Mouse (Mus musculus) regulatory T cell (primary cell): ENCODE data around the gene Gm5136.

Experiments
- in situ Hi-C: fragments of 300-600 bp; cut with MboI, MseI; formaldehyde crosslinking; loops from one replicate; pipeline ENCODE4 v1.15.1; 2025; ENCODE audit warnings: high pct_unique_total_duplicates

The Gm5136 gene

DNA sequence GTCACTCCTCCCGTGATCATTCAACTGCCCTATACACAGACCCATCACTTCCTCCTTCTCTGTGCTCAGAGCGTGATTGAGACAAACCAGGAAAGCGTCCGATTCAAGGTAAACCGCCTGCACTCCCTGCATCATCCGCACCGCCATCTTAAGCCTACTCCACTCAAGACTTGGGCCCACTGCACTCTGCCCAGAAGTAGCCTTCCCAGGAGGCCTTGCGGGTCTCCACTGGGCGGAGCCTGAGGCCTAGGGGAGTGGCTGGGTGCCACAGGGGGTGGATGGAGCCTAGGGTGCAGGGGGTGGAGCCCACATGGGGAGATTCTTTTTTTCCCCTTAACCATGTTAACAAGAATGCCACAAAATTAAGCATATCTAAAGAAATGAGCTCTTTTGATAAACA is at the start of gene Gm5136:
Gm5136 (minus strand) TSS at position 215 of the 400 bp plus-strand sequence.
- in situ Hi-C loops, result no loop called here

DNA sequence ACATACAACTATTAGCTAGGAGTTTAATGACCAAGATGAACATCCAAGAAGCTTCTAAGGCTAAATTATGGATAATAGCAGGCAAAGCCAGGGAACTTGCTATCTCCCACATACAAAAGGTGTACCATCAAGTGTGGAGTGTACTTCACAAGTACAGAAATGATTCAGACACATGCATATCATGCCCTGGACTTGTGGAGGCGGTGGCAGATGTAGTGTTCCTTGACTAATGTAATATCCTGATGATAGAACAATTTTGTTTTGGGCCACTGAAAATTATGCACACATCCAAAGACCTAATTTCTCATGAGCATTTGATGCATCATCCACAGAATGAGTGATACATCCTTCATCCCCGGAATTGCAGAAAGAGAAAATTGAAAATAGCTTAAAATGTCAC is 43.8 kb upstream of the Gm5136 start:
- in situ Hi-C loops, result no loop called here

DNA sequence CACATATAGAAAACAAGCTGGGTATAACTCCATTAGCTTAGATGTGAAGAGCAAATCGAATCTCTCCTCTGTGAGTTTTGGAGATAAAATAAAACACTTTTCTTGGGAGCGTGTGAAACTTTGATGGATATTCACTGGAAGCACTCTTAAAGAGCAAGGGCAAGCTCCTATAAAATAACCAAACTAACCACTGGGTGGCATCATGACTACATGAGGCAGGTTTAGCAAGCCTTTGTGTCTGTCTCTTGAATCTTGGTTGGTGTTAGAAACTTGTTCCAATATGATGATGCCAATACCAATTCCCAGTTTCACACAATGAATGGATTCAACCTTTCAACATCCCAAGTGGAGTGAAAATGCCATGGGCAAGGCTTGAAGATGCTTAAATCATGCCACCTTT is 34.0 kb upstream of the Gm5136 start:
- in situ Hi-C loops, result no loop called here

DNA sequence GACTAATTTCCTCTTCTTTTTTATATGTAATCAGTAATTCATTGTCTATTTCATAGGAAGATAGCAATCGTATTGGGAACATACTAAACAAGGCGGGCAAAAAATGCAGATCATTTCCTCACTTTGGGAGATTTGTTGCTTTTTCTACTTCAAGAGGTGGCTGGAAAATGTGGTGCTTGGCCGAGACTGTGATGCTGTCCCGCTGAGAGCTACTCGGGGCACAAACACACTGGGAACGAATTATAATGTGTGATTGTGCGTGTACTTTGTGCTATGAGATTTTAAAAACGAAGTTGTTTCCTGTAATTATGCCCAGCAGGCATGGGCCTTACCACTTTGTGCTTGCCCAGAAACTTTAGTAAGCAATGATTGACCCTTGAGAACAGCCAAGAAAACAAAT is 29.0 kb upstream of the Gm5136 start:
- in situ Hi-C loops, result no loop called here

DNA sequence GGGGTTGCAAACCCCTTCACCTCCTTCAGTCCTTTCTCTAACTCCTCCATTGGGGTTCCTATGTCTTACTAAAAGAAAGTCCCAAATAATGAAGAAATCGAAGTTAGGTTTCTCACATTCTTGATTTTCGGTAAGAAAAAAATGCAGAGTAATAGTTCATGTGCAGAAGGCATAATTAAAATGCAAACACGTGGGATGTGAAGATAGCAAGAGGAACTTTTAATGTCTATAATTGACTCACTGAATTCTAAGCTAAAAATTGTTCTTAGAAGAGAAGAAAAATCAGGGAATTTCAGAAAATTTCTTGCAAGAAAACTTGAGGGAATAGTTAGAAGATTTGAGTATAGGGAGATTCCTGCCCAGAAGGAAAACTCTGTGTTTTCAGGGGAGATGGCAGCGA is 26.4 kb upstream of the Gm5136 start:
- in situ Hi-C loops, result no loop called here

DNA sequence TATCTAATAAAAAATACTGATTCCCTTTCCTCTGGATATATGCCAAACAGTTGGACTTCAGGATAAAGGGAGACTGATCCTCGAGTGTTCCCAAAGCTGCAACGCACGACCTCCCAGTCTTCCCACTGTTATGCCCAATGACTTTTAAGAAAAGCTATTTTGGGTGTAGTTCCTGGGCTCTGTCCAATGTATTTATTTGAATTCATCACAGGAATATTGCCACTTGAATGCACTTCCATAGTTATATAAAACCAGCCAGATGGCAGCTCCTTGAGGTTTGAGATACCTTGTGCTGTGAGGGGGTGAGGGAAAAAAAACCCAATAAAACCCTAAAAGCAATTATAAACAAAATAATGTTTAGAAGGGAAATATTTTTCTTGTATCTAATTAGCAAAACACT is 24.9 kb upstream of the Gm5136 start:
- in situ Hi-C loops, result no loop called here

DNA sequence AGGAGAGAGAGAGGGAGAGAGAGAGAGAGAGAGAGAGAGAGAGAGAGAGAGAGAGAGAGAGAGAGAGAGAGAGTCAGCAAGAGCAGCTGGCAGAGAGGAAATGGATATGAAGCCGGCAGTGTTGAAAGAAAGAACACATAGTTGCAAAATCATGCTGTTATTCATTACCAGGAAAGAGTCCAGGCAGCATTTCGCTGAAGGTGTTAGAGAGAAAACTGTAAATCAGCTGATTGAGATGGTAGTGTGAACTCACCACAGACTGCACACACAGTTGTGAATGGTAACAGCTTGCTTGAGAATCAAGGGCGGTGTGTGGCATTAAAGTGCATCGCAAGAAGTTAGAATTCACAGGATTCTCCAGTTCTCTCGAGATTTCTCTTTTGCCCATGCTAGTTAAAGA is 10.6 kb upstream of the Gm5136 start:
- in situ Hi-C loops, result no loop called here

DNA sequence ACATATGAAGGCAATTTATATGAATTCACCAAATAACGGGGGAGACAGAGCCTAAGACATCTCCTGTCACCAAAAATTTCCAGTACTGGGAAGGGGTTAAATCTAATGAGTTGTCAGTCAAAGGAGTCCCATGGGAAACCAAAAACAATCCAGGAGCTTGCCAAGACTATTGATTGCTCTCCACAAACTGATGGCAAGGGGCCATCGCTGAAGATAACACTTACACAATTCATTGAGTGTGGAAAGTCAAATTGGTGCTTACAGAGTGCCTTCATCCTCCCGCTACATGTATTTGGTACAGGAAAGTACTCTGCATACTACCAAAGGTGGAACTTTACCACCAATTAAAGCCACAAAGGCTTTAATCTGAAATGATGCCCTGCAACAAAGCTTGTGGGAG is 5.7 kb upstream of the Gm5136 start:
- in situ Hi-C loops, result no loop called here

DNA sequence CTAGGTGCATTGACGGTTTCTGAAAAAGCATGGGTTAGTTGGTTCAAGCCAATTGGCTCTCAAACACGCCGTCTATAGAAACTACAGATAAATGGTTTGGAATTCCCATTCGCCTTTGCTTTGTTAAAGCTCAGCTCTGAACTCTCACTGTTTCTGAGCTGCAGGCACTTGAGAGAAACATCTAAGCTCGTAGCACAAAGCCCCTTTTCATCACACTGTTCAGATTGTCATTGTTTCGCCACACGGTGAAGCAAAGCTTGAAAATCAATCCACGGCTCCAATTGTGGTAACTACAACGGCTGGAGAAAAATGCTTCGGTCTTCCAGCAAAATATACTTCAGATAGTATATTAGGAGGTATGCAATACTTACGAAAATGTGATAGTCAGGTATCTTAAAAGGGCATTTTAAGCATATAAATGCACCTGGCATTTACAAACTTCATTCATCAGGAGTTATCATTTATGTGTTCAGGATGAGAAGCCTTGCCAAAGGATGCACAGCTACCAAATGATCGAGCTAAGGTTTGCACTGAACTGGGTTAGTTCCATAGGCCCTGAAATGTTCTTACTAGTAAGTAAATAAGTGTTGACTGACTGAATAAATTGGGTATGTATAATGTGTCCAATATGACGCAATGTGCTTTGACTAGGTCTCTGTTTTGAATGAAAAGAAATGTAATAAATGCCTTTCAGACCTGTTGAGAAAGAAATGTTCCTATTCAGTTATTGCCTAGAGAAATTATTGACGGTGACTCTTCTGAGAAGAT is 1.6 kb upstream of the Gm5136 start:
- in situ Hi-C loops, result no loop called here

DNA sequence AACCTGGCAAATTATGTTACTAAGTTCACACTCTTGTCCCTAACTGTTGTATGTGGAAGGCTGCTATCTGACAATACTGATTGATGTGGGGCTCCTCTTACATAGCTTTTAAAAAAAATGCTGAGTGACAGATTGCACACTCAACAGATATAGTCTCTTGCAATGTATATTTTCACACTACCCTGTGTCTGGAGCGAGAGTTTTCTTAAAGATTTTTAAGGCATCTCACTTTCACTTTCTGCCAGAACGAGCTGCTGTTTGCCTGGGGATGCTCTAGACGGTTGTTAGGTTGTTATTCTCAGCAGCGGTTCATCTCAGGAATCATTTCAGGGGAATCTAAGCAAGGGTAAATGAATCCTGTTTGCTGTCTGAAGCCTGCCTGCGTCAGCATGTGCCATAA is 2.9 kb downstream of the Gm5136 start:
- in situ Hi-C loops, result no loop called here

DNA sequence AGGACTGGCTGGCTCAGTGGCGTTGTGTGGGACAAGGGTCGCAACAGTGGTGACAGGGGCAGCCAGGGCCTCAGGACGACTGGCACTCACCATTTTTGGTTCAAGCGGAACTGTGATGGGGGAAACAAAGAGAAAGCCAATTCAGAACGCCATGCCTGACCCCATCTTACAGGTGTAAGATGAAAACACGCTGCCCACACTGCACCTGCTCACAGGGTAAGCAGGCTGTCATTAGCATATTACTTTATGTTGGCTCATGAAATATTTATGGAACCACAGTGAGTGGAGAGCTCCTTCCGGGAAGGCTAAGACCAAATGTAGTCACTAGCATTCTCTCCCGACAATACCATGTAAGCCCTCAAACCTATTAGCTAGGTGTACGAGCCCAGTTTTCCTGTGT is 9.0 kb downstream of the Gm5136 start:
- in situ Hi-C loops, result no loop called here

DNA sequence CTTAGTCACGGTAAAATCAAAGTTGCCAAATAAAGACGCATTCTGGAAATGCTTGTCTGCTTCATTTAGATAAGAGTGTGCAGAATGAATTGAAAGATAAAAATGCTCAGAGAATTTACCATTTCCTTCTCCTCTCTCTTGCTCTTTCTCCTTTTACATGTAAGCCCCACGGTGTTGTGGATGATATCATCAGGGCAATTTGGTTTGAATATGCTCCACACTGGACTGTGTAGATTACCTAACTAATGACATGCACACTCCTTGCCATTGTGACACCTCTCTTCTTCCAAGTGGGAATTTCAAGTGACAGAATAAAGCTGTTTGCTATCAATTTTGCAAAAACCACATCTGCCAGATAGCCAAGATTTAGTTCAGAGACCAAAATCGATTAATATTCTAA is 13.3 kb downstream of the Gm5136 start:
- in situ Hi-C loops, result no loop called here

DNA sequence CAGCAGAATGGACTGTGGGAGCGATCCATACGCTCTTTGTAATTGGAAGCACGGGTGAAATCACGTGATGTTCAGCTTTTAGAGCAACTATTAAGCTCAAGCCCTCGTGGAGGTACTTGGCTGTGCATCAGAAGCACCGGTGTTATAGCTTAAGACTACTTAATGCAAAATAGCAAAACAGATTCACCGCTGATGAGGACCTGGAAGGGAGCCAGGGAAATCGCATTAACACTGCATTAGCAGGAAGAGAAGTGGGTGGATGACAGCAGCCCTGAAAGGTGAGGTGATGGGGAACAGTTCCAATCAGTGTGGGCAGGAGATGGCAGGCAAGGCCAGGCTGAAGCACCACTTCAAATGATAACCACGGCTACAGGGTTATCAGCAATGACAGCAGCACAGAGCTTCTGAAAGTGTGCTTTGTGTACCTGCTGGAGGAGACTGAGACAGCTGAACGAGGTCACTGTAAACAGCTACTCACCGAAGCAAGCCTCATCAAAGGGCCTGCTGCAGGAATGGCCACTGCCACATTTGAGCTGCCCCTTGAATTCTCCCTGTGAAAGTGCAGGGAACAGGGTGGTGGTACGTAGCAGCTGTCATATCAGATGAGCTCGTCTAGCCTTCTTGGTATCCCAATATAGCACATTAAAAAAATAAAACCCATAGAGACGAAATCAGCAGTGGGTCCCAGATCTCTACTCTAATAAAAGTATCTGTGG is 20.1 kb downstream of the Gm5136 start:
- in situ Hi-C loops, result loop anchor here (10.0 kb wide), 1 partner anchor 165 kb away; no protein-coding TSS in a partner anchor

DNA sequence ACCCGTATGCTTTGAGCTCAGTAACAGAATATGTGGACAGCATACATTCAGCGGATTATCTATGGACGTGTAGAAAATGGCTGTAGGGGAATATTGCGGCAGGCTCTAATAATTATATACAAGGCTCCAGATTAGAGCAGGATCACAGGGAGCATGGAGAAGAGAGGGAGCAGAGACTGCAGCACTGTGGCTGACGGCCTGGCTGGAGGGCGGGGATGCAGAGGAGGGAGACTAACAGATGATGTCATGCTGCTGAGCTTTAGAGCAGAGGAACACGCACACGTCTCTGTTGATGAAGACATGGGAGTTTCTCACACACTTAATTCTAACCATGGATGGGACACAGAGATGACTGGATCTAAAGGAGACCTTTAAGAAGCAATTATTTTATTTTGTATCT is 22.9 kb downstream of the Gm5136 start:
- in situ Hi-C loops, result loop anchor here (10.0 kb wide), 1 partner anchor 162 kb away; no protein-coding TSS in a partner anchor

DNA sequence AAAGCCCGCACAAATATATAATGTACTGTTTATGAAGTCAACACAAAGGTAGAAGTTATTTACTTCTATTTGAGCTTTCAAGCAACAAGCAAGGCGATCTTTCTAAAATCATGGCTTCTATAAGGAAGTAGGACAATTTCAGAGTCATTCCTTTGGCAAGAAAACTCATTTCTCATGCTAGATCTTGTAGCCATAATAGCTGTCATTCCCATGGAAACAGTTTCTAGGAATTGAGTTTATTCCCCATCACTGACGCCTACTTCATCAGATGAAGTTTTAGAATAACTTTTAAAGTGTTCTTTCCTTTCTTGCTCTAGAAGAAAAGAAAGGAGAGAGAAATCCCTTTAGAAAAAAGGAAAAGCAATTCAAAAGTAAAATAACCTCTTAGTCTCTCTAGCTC is 31.0 kb downstream of the Gm5136 start:
- in situ Hi-C loops, result no loop called here

DNA sequence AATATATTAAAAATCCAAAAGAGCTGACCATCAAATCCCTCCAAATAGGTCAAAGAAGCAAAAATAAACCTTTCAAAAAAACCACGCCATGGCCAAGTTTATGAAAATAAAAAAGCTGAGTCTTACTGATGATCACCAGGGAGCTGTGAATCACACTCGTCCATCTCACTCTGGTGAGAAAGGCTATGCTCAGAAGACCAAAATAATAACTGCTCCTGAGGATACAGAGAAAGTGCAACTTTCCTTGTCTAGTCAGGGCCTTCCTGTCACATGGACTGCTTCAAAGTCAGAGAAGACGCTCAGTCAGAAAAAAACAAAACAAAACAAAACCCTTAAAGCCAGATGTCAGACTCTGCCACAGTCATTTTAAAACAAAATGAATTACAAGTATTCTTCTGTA is 39.7 kb downstream of the Gm5136 start:
- in situ Hi-C loops, result no loop called here

DNA sequence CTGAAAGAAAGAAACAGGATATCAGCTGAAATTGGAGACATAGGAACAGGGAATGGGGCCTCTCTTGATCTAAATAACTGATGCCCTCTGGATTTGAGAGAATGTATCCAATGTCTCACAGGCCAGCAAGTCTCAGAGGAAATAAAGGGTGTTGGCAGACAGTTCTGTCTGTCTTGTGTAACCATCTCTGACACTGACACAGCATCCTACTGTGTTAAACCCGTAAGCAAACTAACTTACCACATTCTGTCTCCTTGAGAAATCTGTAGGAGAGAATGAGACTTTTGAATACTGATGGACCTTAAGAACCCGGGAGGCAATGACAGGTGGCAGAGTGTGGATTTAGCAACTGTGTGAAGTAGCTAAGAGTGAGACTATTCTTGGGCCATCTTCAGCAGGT is 41.7 kb downstream of the Gm5136 start:
- in situ Hi-C loops, result no loop called here

DNA sequence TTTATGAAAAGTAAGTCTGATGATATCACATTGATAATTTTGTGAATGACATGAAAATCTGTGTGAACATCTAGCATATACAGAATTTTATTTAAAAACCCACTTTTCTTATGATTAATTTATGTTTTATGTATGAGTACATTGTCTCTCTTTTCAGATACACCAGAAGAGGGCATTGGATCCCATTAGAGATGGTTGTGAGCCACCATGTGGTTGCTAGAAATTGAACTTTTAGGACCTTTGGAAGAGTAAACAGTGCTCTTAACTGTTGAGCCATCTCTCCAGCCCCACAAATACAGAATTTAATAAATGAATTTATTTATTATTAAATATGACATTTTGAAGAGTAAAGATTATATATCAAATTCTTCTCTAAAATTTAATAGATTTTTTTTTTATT is 42.3 kb downstream of the Gm5136 start:
- in situ Hi-C loops, result no loop called here

DNA sequence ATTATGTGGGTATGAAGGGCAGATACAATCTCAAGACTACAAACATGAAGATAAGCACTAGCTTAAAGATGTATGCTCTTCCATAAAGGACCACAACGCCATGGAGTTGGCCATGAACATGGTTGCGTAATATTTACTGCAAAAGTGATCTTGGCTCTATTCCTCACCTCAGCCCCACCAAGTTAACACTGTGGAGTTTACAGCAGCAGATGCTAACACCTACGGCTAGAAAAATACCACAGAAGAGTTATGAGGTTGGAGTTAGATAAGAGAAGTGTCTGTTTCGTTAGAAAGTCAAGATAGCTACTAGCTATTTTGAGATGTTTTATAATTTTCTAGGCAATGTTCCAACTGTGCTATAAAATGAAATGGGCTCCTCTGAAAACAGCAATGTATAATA is 43.1 kb downstream of the Gm5136 start:
- in situ Hi-C loops, result no loop called here

DNA sequence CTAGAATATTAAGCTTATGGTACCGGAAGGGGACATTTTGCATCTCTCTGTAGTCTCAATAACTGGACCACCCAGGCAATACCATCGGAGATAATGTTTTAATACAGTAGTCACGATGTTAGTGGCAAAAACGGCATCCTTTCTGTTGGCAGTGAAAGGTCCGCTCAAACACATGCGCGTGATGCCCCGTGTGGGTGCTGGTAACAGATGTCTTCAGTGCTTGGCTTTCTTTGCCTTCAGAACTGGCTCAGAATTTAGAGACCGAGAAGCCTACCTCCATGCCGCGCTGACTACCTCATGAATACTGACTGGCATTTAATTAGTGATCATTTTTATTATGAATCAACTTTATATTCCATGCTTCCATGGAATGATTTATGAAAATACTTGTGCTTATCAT is 44.9 kb downstream of the Gm5136 start:
- in situ Hi-C loops, result no loop called here

DNA sequence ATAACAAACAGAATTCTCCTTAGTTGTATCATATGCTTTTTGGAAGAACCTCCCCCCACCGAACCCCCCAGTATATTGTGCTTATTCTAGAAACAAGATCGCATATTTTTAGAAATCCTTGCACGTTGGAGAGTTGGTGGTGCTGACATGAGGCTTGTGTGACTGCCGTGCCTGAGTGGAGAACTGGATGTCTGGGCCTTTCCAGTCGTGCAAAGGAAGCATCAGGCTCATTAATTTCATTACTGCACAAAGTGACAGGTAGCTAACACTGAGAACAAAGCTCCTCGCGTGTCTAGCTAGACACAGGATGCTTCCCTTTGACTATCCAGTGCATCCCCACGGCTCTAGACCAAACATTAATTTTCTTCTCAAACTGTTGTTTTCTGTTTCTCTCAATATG is 47.1 kb downstream of the Gm5136 start:
- in situ Hi-C loops, result no loop called here

DNA sequence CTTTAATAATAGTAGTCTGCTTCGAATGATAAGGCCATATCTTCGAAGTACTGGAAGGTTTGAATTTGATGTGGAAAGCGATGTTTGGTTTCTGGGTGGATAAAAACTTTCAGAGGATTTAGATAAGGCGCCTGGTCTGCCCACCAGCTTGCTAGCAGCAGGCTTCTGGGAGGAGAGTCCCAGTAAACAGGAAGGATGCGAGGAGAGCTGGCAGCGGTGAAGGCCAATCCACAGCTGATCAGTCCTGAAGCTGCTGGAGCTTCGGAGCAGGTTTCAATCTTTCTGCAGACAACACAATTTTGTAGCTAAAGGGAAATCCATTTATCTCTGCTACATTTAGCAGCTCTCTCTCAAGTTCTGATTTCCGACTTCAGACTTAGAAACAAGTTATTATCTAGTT is 47.9 kb downstream of the Gm5136 start:
- in situ Hi-C loops, result no loop called here

DNA sequence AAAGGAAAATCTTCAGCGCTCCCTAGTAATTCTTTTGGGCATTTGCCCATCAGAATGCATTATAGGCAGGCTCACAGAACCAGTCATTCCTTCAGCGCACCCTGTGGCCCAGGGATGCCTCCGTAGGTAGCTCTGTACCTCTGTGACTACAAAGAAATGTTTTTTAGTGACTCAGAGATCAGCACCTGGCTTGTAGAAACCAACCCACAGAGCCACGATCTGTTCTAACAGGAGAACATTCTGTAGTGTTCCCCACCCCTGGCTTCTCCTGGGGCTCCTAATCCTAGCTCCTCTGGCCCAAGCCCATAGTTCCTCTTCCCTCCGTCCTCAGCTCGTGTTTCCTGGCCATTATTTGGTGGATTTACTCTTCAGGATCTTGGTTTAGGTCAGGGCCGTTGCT is 50.8 kb downstream of the Gm5136 start:
- in situ Hi-C loops, result no loop called here
